Mouse (Mus musculus) C2C12 (cell line): ENCODE data around the gene Ndufv1.

Source experiments
- CEBPB ChIP-seq: IDR thresholded peaks from one replicate; pipeline ENCODE4 v1.6.1; 2011; ENCODE audit warnings: low read depth, mild to moderate bottlenecking, control low read depth, moderate library complexity
- CTCF ChIP-seq: IDR thresholded peaks from one replicate; pipeline ENCODE4 v1.5.1; 2011; ENCODE audit not compliant: control insufficient read depth, insufficient read depth, insufficient read length
- MAX ChIP-seq: IDR thresholded peaks from one replicate; pipeline ENCODE4 v1.6.1; 2011; ENCODE audit warnings: mild to moderate bottlenecking, control low read depth
- MYOG ChIP-seq: IDR thresholded peaks from one replicate; pipeline ENCODE4 v1.6.1; 2011; ENCODE audit not compliant: control insufficient read depth, insufficient read length; ENCODE audit errors: extremely low read depth
- USF1 ChIP-seq: IDR thresholded peaks from one replicate; pipeline ENCODE4 v1.6.1; 2011; ENCODE audit warnings: low read depth, mild to moderate bottlenecking, control low read depth, moderate library complexity

DNA sequence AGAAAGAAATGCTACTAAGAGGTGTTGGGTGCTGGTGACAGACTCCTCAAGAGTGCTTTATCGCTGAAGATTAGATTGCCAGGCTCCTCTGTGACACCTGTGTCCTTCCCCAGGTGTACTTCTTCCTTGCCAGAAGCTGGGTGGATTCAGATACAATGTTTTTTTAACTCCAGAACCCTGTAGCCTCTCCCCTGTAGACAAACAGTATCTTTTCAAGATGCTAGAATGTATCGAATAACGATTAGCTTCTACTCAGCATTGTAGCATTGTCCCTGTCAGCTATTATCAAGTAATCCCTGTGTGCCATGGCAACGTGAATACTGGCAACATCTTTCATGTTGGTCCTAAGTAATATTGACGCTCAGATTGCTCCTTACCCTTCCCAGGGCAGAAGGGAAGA, 21.1 kb upstream of the Ndufv1 start:
- no peak for TF ChIP-seq USF1
- no peak for TF ChIP-seq MAX
- no peak for TF ChIP-seq CTCF
- TF ChIP-seq MYOG, result no peak
- no peak for TF ChIP-seq CEBPB
